Mouse (Mus musculus) spleen, adult 2 months (tissue): ENCODE data around the gene Csgalnact2. TPM values are rescaled to one million over a fixed set of nuclear protein-coding genes. Genes with fewer than 3 reads are reported as not detected.

ENCODE experiments used
- DNase-seq, 2 experiments: peaks; one replicate each; pipeline versions ENCODE4 v3.0.0 to v3.0.0-alpha.2; 2012 to 2021; ENCODE audit warnings: low spot score in 2 of 2, low read depth in 1 of 2
- H3K27ac ChIP-seq: fragments of 200-500 bp; 2 replicates; pipeline ENCODE4 v1.5.1; 2012; ENCODE audit warnings: low read length, inconsistent platforms; ENCODE audit not compliant: insufficient read depth
- H3K27me3 ChIP-seq: fragments of 200-500 bp; 2 replicates; pipeline ENCODE4 v1.6.1; 2012; ENCODE audit warnings: mild to moderate bottlenecking, moderate library complexity, low read length, inconsistent platforms; ENCODE audit not compliant: control insufficient read depth, insufficient read depth
- H3K36me3 ChIP-seq: fragments of 200-500 bp; 2 replicates; pipeline ENCODE4 v1.6.1; 2012; ENCODE audit warnings: mild to moderate bottlenecking, low read length, inconsistent platforms; ENCODE audit not compliant: control insufficient read depth, insufficient read depth
- H3K4me1 ChIP-seq: fragments of 200-500 bp; 2 replicates; pipeline ENCODE4 v1.6.1; 2011; ENCODE audit warnings: inconsistent platforms; ENCODE audit not compliant: control insufficient read depth, insufficient read depth, insufficient read length
- H3K4me3 ChIP-seq: fragments of 200-500 bp; 2 replicates; pipeline ENCODE4 v1.5.1; 2011; ENCODE audit warnings: mild to moderate bottlenecking, inconsistent platforms; ENCODE audit not compliant: insufficient read depth, insufficient read length; ENCODE audit errors: extremely low read depth
- CTCF ChIP-seq: fragments of 200-500 bp; IDR thresholded peaks from 2 replicates; pipeline ENCODE4 v1.5.1; 2011; ENCODE audit warnings: mild to moderate bottlenecking, inconsistent platforms; ENCODE audit not compliant: insufficient read depth, insufficient read length, insufficient replicate concordance; ENCODE audit errors: extremely low read depth
- POLR2A ChIP-seq: fragments of 200-500 bp; IDR thresholded peaks from 2 replicates; pipeline ENCODE4 v1.6.1; 2011; ENCODE audit warnings: low read depth, low read length, inconsistent platforms
- WGBS: fragments of 180-500 bp; shearing (Covaris S2); methylation state at CpG from one replicate; pipeline ENCODE4 v1.1.7; 2018; 5-methylcytosine and 5-hydroxymethylcytosine counted together
- polyA plus RNA-seq: library from polyadenylated mRNA; depleted of rRNA; stranded (reverse); fragments of >200 nt; gene quantifications from 2 replicates; pipeline ENCODE4 v1.2.3, GENCODE M21; 2012

Csgalnact2 gene
- polyA plus RNA-seq, 1 experiment, result 1.5 TPM

DNA sequence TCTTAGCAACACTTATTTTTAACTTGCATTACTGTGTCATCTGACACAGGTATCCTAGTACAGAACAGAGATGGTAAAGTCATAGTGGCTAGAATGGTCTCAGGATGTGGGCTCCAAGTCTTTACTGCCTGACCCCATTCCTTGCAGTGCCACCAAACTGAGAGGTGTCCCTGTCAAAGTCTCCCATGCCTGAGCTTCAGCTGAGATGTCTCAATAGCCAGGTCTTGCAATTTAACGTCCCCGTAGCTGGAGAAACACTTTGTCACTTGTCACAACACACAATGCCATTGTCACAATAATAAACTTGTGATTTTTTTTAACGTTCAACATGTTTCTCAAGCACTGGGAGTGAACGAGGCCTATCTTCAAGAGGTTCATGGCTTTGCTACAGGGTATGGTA lies 11.2 kb upstream of the Csgalnact2 start:
- TF ChIP-seq CTCF (no peak), POLR2A (no peak)
- H3K4me1 ChIP-seq, result no peaks in the 10 kb centered on the region
- no peak for DNase-seq
- no peak overlapping the region for H3K4me3 ChIP-seq
- H3K36me3 ChIP-seq, result no peaks in the 10 kb centered on the region
- H3K27me3 ChIP-seq, result no peaks in the 10 kb centered on the region
- H3K27ac ChIP-seq, result no peak overlapping the region
- WGBS, result 90% methylated on average over 4 of the region's 4 CpGs

DNA sequence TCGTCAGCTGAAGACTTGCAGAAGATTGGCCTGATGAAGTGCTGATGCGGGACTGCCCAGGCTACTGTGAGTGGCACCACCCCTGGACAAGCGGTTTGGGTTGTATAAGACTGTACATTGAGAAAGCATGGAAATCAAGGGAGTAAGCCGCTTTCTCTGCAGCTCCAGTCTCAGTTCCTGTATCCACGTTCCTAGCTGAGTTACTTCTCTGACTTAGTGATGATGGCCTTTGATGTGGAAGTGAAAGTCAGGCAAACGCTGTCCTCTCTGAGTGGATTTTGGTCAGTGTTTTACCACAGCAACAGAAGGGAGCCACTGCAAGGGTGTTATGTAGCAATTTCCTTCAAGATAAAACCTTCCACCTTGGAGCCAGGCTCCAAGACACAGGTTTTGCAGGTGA lies 2.0 kb upstream of the Csgalnact2 start:
- WGBS, result 57% methylated on average over 6 of the region's 6 CpGs
- DNase-seq, result no peak
- no peaks in the 10 kb centered on the region for H3K27me3 ChIP-seq
- TF ChIP-seq CTCF, result no peak
- no peak for TF ChIP-seq POLR2A
- no peaks in the 10 kb centered on the region for H3K36me3 ChIP-seq
- no peak overlapping the region for H3K27ac ChIP-seq
- H3K4me3 ChIP-seq, result no peak overlapping the region
- no peaks in the 10 kb centered on the region for H3K4me1 ChIP-seq

- peaks cover 2% of the 10 kb centered on the region; the same call in 1 of the 2 replicates for H3K4me1 ChIP-seq
- H3K4me3 ChIP-seq, result no peak overlapping the region
- no peak for DNase-seq
- H3K36me3 ChIP-seq, result no peaks in the 10 kb centered on the region
- no peak for TF ChIP-seq CTCF
- TF ChIP-seq POLR2A, result no peak
- H3K27ac ChIP-seq, result no peak overlapping the region
- no peaks in the 10 kb centered on the region for H3K27me3 ChIP-seq
- WGBS, result 38% methylated on average over 2 of the region's 2 CpGs
Measured at GRCm38 (mm10) chr6:118137148-118137547, 1.8 kb downstream of the Csgalnact2 start.

DNA sequence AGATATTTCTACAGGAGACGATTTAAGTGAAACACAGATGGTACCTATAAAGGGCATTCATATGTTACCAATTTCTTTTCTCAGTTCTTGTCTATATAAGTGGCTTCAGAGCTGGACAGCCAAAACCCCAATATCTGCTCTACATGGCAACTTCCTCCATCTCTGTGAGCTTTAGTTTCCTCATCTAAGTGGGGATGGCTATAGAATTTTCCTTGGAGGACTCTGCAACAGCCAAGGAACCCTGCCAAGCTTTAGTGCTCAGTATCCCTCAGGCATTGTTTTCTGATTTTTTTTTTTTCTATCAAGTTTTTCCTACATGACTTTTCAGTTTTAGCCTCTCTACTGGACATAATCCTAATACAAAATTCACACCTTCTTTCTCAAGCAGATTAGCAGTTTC lies 4.5 kb downstream of the Csgalnact2 start:
- Histone ChIP-seq H3K36me3 (no peaks in the 10 kb centered on the region), H3K4me1 (peaks cover 2% of the 10 kb centered on the region; the same call in 1 of the 2 replicates), H3K4me3 (no peak overlapping the region), H3K27ac (no peak overlapping the region; the same call in 1 of the 2 replicates), H3K27me3 (no peaks in the 10 kb centered on the region)
- TF ChIP-seq POLR2A, result no peak
- no peak for TF ChIP-seq CTCF
- DNase-seq, result no peak
- WGBS, result 65% methylated on average over 1 of the region's 1 CpGs

DNA sequence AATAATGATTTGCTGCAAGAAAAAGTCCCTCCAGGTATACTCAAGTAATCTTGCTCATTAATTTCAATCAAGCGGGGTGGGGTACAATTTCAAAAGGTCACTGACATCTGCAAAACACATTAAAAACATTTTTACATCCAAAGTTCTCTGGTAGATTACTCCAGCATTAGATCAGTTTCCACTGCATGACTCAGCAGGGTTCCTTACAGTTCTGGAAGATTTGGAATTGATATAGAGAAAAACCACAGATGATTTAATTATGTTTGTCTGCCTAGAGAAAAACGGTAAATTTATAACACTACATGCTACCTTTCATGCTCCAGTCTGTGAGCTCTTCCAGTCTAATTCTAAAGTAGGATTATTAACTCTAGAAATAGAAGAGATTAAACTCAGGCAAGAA lies 8.9 kb downstream of the Csgalnact2 start:
- no peaks in the 10 kb centered on the region for H3K27me3 ChIP-seq
- no peak for DNase-seq
- peaks cover 2% of the 10 kb centered on the region; the same call in 1 of the 2 replicates for H3K36me3 ChIP-seq
- 64% methylated on average over 2 of the region's 2 CpGs for WGBS
- H3K4me3 ChIP-seq, result no peak overlapping the region
- peaks cover 4% of the 10 kb centered on the region; the same call in 1 of the 2 replicates for H3K4me1 ChIP-seq
- no peak overlapping the region for H3K27ac ChIP-seq
- no peak for TF ChIP-seq CTCF
- TF ChIP-seq POLR2A, result no peak

- TF ChIP-seq POLR2A (no peak), CTCF (no peak)
- no peak overlapping the region for H3K4me3 ChIP-seq
- H3K4me1 ChIP-seq, result peaks cover 2% of the 10 kb centered on the region; the same call in 1 of the 2 replicates
- no peak for DNase-seq
- H3K27ac ChIP-seq, result no peak overlapping the region
- H3K36me3 ChIP-seq, result peaks cover 9% of the 10 kb centered on the region
- WGBS, result 45% methylated on average over 6 of the region's 6 CpGs
- no peaks in the 10 kb centered on the region for H3K27me3 ChIP-seq
Measured at GRCm38 (mm10) chr6:118127827-118128487, 11.0 kb downstream of the Csgalnact2 start.

GRCm38 (mm10) chr6:118127198-118127597 lies 11.7 kb downstream of the Csgalnact2 start:
- WGBS, result 50% methylated on average over 7 of the region's 7 CpGs
- Histone ChIP-seq H3K36me3 (peaks cover 13% of the 10 kb centered on the region), H3K4me3 (no peak overlapping the region), H3K27me3 (no peaks in the 10 kb centered on the region), H3K27ac (no peak overlapping the region), H3K4me1 (peaks cover 2% of the 10 kb centered on the region; the same call in 1 of the 2 replicates)
- TF ChIP-seq POLR2A (no peak), CTCF (no peak)
- no peak for DNase-seq
